Comparison of ENCODE assay signal across 23 mouse cellular contexts in genomic region chr1:165385810-165386524, GRCm38 (mm10).
A peak's percentile ranks its signal among the peaks of the same experiment; 100 is the strongest.
DNase-seq lines count a peak whose midpoint lies in the region; ATAC-seq and TF ChIP-seq lines count a peak whose summit lies in the region.
"Had no signal": no experiment of that assay in that cellular context is flagged by ENCODE, and none has a peak within 500 bp of the region (broad histone marks: within the 10 kb centered on the region; RNA-seq: fewer than 3 reads in every experiment).

No protein-coding gene starts in this region.

- no peak for TF ChIP-seq POLR2A in lung, adult 2 months (IDR thresholded peaks at IDR 0.05; ENCODE audit: borderline replicate concordance, extremely low read depth, low read depth, low read length)

- no peaks in the 10 kb centered on the region for H3K27me3 ChIP-seq in lung, embryonic 16.5 days (ENCODE audit: control insufficient read depth, insufficient read depth, low read depth, low read length)
- H3K27me3 ChIP-seq: embryonic facial prominence, embryonic 15.5 days; forebrain, embryonic 15.5 days; heart, embryonic 13.5 days; hindbrain, embryonic 12.5 days had no signal

- peak overlapping the region; percentile 39 for H3K27ac ChIP-seq in layer of hippocampus, adult 2 months
- H3K27ac ChIP-seq in lung, embryonic 16.5 days (ENCODE audit: low read length): peak overlapping the region; percentile 20; the same call in 1 of the 2 replicates
- H3K27ac ChIP-seq: embryonic facial prominence, embryonic 15.5 days; forebrain, embryonic 15.5 days; heart, embryonic 13.5 days; hindbrain, embryonic 12.5 days had no signal

- no peak overlapping the region for H3K4me3 ChIP-seq in layer of hippocampus, adult 2 months
- no peak overlapping the region for H3K4me3 ChIP-seq in lung, embryonic 16.5 days (ENCODE audit: low read length)
- H3K4me3 ChIP-seq in lung, adult 2 months (replicated peaks; ENCODE audit: extremely low read depth, low read depth, low read length): no peak overlapping the region
- H3K4me3 ChIP-seq: embryonic facial prominence, embryonic 15.5 days; forebrain, embryonic 15.5 days; heart, embryonic 13.5 days; hindbrain, embryonic 12.5 days had no signal

- WGBS in lung, embryonic 16.5 days: 51% methylated on average over 14 of the region's 14 CpGs
- 52% methylated on average over 14 of the region's 14 CpGs for WGBS in lung, adult 2 months

- no peak overlapping the region for H3K4me2 ChIP-seq in lung, embryonic 16.5 days (ENCODE audit: low read depth, low read length)
- H3K4me2 ChIP-seq: embryonic facial prominence, embryonic 15.5 days; forebrain, embryonic 15.5 days; heart, embryonic 13.5 days; hindbrain, embryonic 12.5 days had no signal

- TF ChIP-seq CTCF in layer of hippocampus, adult 2 months (conservative IDR thresholded peaks at IDR 0.05): no peak
- no peak for TF ChIP-seq CTCF in lung, adult 2 months (IDR thresholded peaks at IDR 0.05; ENCODE audit: insufficient read depth, low read length)

- H3K4me1 ChIP-seq in lung, embryonic 16.5 days (replicated peaks; ENCODE audit: control insufficient read depth, insufficient read depth, low read length): peaks cover 10% of the 10 kb centered on the region; the same call in 1 of the 2 replicates
- 0 out of 2 replicates have a peak, but pooled peaks cover 2% of the 10 kb centered on the region for H3K4me1 ChIP-seq in lung, adult 2 months (ENCODE audit: control insufficient read depth, insufficient read depth, low read length)
- H3K4me1 ChIP-seq: embryonic facial prominence, embryonic 15.5 days; forebrain, embryonic 15.5 days; heart, embryonic 13.5 days; hindbrain, embryonic 12.5 days had no signal

- H3K9ac ChIP-seq in lung, embryonic 16.5 days (ENCODE audit: low read length): no peak overlapping the region
- H3K9ac ChIP-seq: embryonic facial prominence, embryonic 15.5 days; forebrain, embryonic 15.5 days; heart, embryonic 13.5 days; hindbrain, embryonic 12.5 days had no signal

- no peaks in the 10 kb centered on the region for H3K36me3 ChIP-seq in lung, embryonic 16.5 days (ENCODE audit: control insufficient read depth, insufficient read depth, low read length)

- peak in 1 of 2 experiments; percentile 10 for DNase-seq in layer of hippocampus, adult 2 months (ENCODE audit: low spot score in 2 of 2)
- no peak for DNase-seq in layer of hippocampus, adult 18-20 months (ENCODE audit: low spot score in 2 of 2)
- DNase-seq in lung, adult 2 months: no peak
- no peak for DNase-seq in thymus, adult 18-20 months
- DNase-seq in adrenal gland, postnatal 36 days: no peak
- DNase-seq: adrenal gland, adult 8-10 months; cerebellum, adult 8-10 months; gastrocnemius, postnatal 14 days; heart, adult 18-20 months; heart, postnatal 14 days; kidney, postnatal 36 days; layer of hippocampus, adult 9-11 months; lung, adult 18-20 months; midbrain, embryonic 14.5 days; thymus, postnatal 25 days had no signal

- H3K9me3 ChIP-seq in lung, embryonic 16.5 days (ENCODE audit: control insufficient read depth, low read length): no peaks in the 10 kb centered on the region
- H3K9me3 ChIP-seq: embryonic facial prominence, embryonic 15.5 days; forebrain, embryonic 15.5 days; heart, embryonic 13.5 days; hindbrain, embryonic 12.5 days had no signal

- peak; percentile 62 for ATAC-seq in lung, embryonic 16.5 days (ENCODE audit: low read depth)
- ATAC-seq in common myeloid progenitor, adult 5-6 weeks (replicated peaks; ENCODE audit: low read depth, poor library complexity, severe bottlenecking): peak; percentile 54
- ATAC-seq: CD4-positive, CD25-positive, alpha-beta regulatory T cell, adult 4 months; forebrain, embryonic 15.5 days; intestine, postnatal 0 days had no signal
